Mouse (Mus musculus) c-Kit-positive CD71-negative TER-119-negative erythroid progenitor cells, embryonic 14.5 days (primary cell): Measurements from ENCODE around the gene Ndrg2.

Source experiments
- DNase-seq: peaks from one replicate; pipeline ENCODE4 v3.0.0-alpha.2; 2013; ENCODE audit warnings: low read depth

The Ndrg2 gene

GRCm38 (mm10) chr14:51913062-51913959, 647 bp downstream of the Ndrg2 start:
- peak; percentile 52 for DNase-seq

GRCm38 (mm10) chr14:51912391-51913061, 1.4 kb downstream of the Ndrg2 start:
- DNase-seq = no peak

- DNase-seq = no peak
Measured at GRCm38 (mm10) chr14:51911301-51911700, 2.7 kb downstream of the Ndrg2 start.

GRCm38 (mm10) chr14:51906102-51906501, 7.9 kb downstream of the Ndrg2 start:
- DNase-seq = no peak

GRCm38 (mm10) chr14:51904706-51905105, 9.3 kb downstream of the Ndrg2 start:
- DNase-seq = no peak

GRCm38 (mm10) chr14:51903782-51904181, 10.2 kb downstream of the Ndrg2 start:
- no peak for DNase-seq

- no peak for DNase-seq
Measured at GRCm38 (mm10) chr14:51902806-51903710, 10.9 kb downstream of the Ndrg2 start.

GRCm38 (mm10) chr14:51899351-51899750, 14.6 kb downstream of the Ndrg2 start:
- no peak for DNase-seq

GRCm38 (mm10) chr14:51896539-51897170, 17.3 kb downstream of the Ndrg2 start:
- no peak for DNase-seq

- no peak for DNase-seq
Measured at GRCm38 (mm10) chr14:51896019-51896418, 17.9 kb downstream of the Ndrg2 start.

- no peak for DNase-seq
Measured at GRCm38 (mm10) chr14:51895071-51895470, 18.9 kb downstream of the Ndrg2 start.

GRCm38 (mm10) chr14:51893809-51894208, 20.1 kb downstream of the Ndrg2 start:
- DNase-seq = no peak

- DNase-seq = no peak
Measured at GRCm38 (mm10) chr14:51893094-51893794, 20.7 kb downstream of the Ndrg2 start.

- no peak for DNase-seq
Measured at GRCm38 (mm10) chr14:51892191-51892939, 21.6 kb downstream of the Ndrg2 start, which contains the start of gene Slc39a2. Gene Slc39a2 (plus strand): TSS chr14:51892889.

- DNase-seq = no peak
Measured at GRCm38 (mm10) chr14:51889833-51890232, 24.1 kb downstream of the Ndrg2 start.

- DNase-seq = no peak
Measured at GRCm38 (mm10) chr14:51886051-51886450, 27.9 kb downstream of the Ndrg2 start.

GRCm38 (mm10) chr14:51884598-51885331, 29.2 kb downstream of the Ndrg2 start, which contains the start of gene Mettl17:
Gene Mettl17 (plus strand): TSS chr14:51884842.
- DNase-seq = peak; percentile 90

GRCm38 (mm10) chr14:51884031-51884544, 29.9 kb downstream of the Ndrg2 start:
- no peak for DNase-seq

- DNase-seq = peak; percentile 89
Measured at GRCm38 (mm10) chr14:51883527-51884030, 30.4 kb downstream of the Ndrg2 start.
